Mouse (Mus musculus) G1E (cell line): Measurements from ENCODE around the gene Bbox1. TPM values are rescaled to one million over a fixed set of nuclear protein-coding genes. Genes with fewer than 3 reads are reported as not detected.

Experiments
- ATAC-seq: 2 replicates; pipeline ENCODE4 v1.8.0; 2016; ENCODE audit warnings: mild to moderate bottlenecking; ENCODE audit not compliant: insufficient number of reproducible peaks, poor library complexity, low FRiP score, severe bottlenecking; ENCODE audit errors: extremely low read depth
- DNase-seq: peaks from one replicate; pipeline ENCODE4 v3.0.0; 2012; ENCODE audit warnings: low spot score
- H3K27me3 ChIP-seq: 2 replicates; pipeline ENCODE4 v1.6.1; 2012; ENCODE audit warnings: mild to moderate bottlenecking, low read length, inconsistent platforms; ENCODE audit not compliant: insufficient read depth
- H3K36me3 ChIP-seq: replicated peaks from 2 replicates; pipeline ENCODE3; 2012; ENCODE audit warnings: mild to moderate bottlenecking, inconsistent platforms
- H3K4me1 ChIP-seq: 2 replicates; pipeline ENCODE4 v1.6.1; 2012; ENCODE audit warnings: low read depth, low read length, inconsistent platforms, mixed read lengths; ENCODE audit not compliant: insufficient read depth
- H3K4me3 ChIP-seq: 2 replicates; pipeline ENCODE4 v1.5.1; 2012; ENCODE audit warnings: low read depth, mild to moderate bottlenecking, inconsistent platforms, low read length, moderate library complexity, mixed read lengths
- H3K9me3 ChIP-seq: replicated peaks from 2 replicates; pipeline ENCODE4 v1.6.1; 2012; ENCODE audit warnings: inconsistent platforms
- CTCF ChIP-seq: IDR thresholded peaks from 2 replicates; pipeline ENCODE4 v1.5.1; 2012; ENCODE audit warnings: low read depth, low read length, inconsistent platforms, mixed read lengths
- GATA1 ChIP-seq: IDR thresholded peaks from 2 replicates; pipeline ENCODE4 v1.6.1; 2012; ENCODE audit warnings: borderline replicate concordance, low read length, inconsistent platforms, mixed read lengths
- GATA2 ChIP-seq: IDR thresholded peaks from 2 replicates; pipeline ENCODE4 v1.6.1; 2012; ENCODE audit warnings: low read depth, low read length, inconsistent platforms, borderline replicate concordance
- POLR2AphosphoS5 ChIP-seq: IDR thresholded peaks from 2 replicates; pipeline ENCODE4 v1.6.1; 2012; ENCODE audit warnings: low read depth, low read length, inconsistent platforms; ENCODE audit not compliant: insufficient replicate concordance
- TAL1 ChIP-seq: conservative IDR thresholded peaks from 2 replicates; pipeline ENCODE4 v1.6.1; 2012; ENCODE audit warnings: low read depth, low read length, inconsistent platforms, mixed read lengths
- polyA plus RNA-seq: library from polyadenylated mRNA; stranded (reverse); fragments of >175 nt; gene quantifications from 2 replicates; pipeline ENCODE4 v1.2.3, GENCODE M21; 2012
- total RNA-seq, 2 experiments: library from RNA; stranded (forward) in 1 of 2; stranded (reverse) in 1 of 2; fragments of 200-1000 nt in 1 of 2; fragments of >200 nt in 1 of 2; fragmentation: Nextera tagmentation in 1 of 2; gene quantifications; 2 replicates each; pipeline ENCODE4 v1.2.3; 2014 to 2017

Gene Bbox1
- total and polyA plus RNA-seq, 3 experiments = 0.05 TPM; not detected in 2

DNA sequence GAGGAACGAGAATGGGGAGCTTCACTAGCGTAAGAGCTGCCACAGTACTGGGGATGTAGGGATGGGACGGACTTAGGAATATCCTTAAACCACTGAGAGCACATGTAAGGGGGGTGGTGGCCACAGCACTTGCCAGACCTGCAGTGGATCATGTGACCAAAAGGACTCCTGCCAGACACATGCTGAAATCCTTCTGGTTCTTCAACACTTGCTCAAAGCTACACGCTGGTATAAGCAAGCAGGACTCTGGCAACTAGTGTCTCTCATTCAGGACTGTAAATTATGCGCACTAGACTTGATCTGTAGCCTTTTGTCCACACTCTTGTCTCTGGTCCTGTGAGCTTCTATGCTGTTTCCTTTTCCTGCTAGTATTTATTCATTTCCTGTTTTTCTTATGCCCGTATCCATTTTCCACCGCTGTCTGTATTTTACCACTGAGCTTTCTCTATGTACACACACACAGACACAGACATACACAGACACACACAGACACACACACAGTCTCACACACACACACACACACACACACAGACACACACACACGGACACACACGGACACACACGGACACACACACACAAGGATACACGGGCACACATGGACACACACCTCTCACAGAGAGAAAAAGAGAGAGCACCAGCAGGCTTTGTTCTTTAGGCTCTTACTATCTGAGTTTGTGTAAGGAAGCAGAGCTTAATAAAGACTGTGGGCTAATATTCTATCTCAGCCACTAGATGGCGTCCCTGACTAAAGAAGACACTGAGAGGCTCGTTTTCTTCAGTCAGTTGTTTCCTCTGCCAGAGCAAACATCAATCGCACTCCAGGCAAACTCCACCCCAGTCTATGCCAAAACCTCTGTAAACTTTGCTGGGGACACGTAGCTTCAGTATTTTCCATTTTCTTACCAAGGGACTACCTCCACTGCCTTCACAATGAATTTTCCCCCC, 84.9 kb downstream of the Bbox1 start:
- DNase-seq = no peak

GRCm38 (mm10) chr2:110226421-110226820, 87.9 kb downstream of the Bbox1 start:
- peaks cover 48% of the 10 kb centered on the region for H3K4me1 ChIP-seq
- ATAC-seq (no peak), DNase-seq (no peak)
- H3K9me3 ChIP-seq = no peaks in the 10 kb centered on the region
- H3K4me3 ChIP-seq = no peak overlapping the region
- no peaks in the 10 kb centered on the region for H3K27me3 ChIP-seq
- H3K36me3 ChIP-seq = no peaks in the 10 kb centered on the region
- TF ChIP-seq GATA2 (no peak), GATA1 (no peak), POLR2AphosphoS5 (no peak), CTCF (no peak), TAL1 (no peak)

More for the DNA sequence above, 84.9 kb downstream of the Bbox1 start:
- H3K4me1 ChIP-seq = peaks cover 52% of the 10 kb centered on the region
- H3K36me3 ChIP-seq = no peaks in the 10 kb centered on the region
- H3K27me3 ChIP-seq = no peaks in the 10 kb centered on the region
- no peaks in the 10 kb centered on the region for H3K9me3 ChIP-seq
- no peak overlapping the region for H3K4me3 ChIP-seq
- TF ChIP-seq CTCF = peak; percentile 54
- TF ChIP-seq TAL1 = no peak
- TF ChIP-seq GATA1 = no peak
- no peak for ATAC-seq

DNA sequence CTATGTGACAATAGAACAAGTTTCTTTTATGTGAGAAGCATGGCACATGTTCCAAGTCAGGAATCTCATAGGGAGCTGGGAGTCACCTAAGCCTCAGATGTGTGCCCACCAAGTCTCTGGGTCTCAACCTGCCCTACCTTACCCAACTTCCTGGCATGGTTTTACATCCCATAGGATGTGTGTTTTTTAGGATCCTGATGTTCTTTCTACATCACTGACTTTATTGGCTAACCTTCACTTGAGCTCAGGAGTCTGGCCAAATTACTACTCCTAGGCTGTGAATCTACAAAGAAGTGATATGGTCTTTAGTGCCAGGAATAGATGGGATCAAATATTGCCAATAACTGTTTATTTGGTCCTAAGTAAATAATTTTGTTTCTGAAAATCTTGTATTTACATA, 88.4 kb downstream of the Bbox1 start:
- Histone ChIP-seq H3K4me1 (peaks cover 48% of the 10 kb centered on the region), H3K27me3 (no peaks in the 10 kb centered on the region), H3K9me3 (no peaks in the 10 kb centered on the region), H3K36me3 (no peaks in the 10 kb centered on the region), H3K4me3 (no peak overlapping the region)
- TF ChIP-seq POLR2AphosphoS5 (no peak), CTCF (no peak), GATA2 (no peak), GATA1 (no peak), TAL1 (no peak)
- DNase-seq = no peak
- no peak for ATAC-seq

GRCm38 (mm10) chr2:110222793-110223192, 91.6 kb downstream of the Bbox1 start:
- TF ChIP-seq GATA2 = no peak
- TF ChIP-seq TAL1 = no peak
- TF ChIP-seq CTCF = no peak
- TF ChIP-seq POLR2AphosphoS5 = no peak
- TF ChIP-seq GATA1 = no peak
- H3K36me3 ChIP-seq = no peaks in the 10 kb centered on the region
- no peak overlapping the region for H3K4me3 ChIP-seq
- no peak for DNase-seq
- no peaks in the 10 kb centered on the region for H3K9me3 ChIP-seq
- H3K27me3 ChIP-seq = no peaks in the 10 kb centered on the region
- ATAC-seq = no peak
- H3K4me1 ChIP-seq = peaks cover 25% of the 10 kb centered on the region

DNA sequence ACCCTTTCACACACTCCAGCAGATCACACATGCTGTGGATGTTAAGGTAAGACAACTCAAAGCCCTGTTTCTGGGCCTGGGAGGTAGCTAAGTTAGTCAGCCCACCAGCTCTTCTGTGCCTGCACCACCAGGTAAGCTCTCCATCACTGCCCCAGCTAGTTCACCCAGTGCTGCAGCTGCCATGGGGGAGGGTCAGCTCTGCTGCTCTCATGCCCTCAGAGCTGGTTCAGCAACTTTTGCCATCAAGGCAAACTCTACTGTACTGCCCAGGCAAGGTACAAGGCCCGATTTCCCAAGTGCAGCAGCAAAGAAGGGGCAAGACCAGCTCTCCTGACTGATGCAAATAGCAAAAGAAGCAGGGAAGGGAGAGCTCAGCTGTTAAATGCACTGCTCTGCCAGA, 93.9 kb downstream of the Bbox1 start:
- peaks cover 4% of the 10 kb centered on the region; the same call in 1 of the 2 replicates for H3K27me3 ChIP-seq
- H3K9me3 ChIP-seq = no peaks in the 10 kb centered on the region
- H3K4me1 ChIP-seq = peaks cover 4% of the 10 kb centered on the region
- TF ChIP-seq GATA2 (no peak), GATA1 (no peak), POLR2AphosphoS5 (no peak), CTCF (no peak), TAL1 (no peak)
- no peaks in the 10 kb centered on the region for H3K36me3 ChIP-seq
- ATAC-seq (no peak), DNase-seq (no peak)
- no peak overlapping the region for H3K4me3 ChIP-seq

DNA sequence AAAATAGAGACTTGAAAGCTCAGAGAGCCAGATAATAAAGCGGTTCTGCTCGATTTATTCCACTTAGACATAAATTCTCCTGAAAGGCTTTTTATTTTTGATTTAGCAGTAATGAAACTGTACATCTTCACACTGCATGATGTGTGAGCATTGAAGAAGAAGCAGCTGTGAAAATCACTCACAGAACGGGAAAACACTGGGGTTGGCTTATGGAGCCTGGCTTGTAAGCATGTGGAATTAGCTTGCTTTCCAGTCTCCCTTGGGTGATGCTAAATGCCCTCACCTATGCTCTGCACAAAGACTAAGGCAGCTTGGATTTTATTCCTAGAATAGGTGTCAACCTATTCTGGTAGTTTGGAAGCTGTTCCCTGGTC, 98.7 kb downstream of the Bbox1 start:
- no peak for DNase-seq
- Histone ChIP-seq H3K4me3 (no peak overlapping the region), H3K27me3 (peaks cover 10% of the 10 kb centered on the region), H3K9me3 (no peaks in the 10 kb centered on the region), H3K4me1 (0 out of 2 replicates have a peak, but pooled peaks cover under 1% of the 10 kb centered on the region), H3K36me3 (no peaks in the 10 kb centered on the region)
- TF ChIP-seq GATA2 = no peak
- no peak for TF ChIP-seq POLR2AphosphoS5
- TF ChIP-seq GATA1 = no peak
- no peak for TF ChIP-seq TAL1
- TF ChIP-seq CTCF = no peak
- no peak for ATAC-seq
